Mouse (Mus musculus): ENCODE results near the gene Spryd3.

- TF ChIP-seq CTCF (IDR thresholded peaks at IDR 0.05; ENCODE audit: control insufficient read depth, insufficient read depth, insufficient read length) (no peak), MYOG (IDR thresholded peaks at IDR 0.05; ENCODE audit: control insufficient read depth, extremely low read depth, insufficient read length) (no peak), MAX (IDR thresholded peaks at IDR 0.05) (no peak)
Measured at GRCm38 (mm10) chr15:102115731-102116231, 20.3 kb downstream of the Spryd3 start.

All from C2C12 (cell line).